Mouse (Mus musculus): ENCODE results near the gene Smad9. TPM values are rescaled to one million over a fixed set of nuclear protein-coding genes. Genes with fewer than 3 reads are reported as not detected.

Gene Smad9
- polyA plus RNA-seq, 1 experiment, result 7.6 TPM

DNA sequence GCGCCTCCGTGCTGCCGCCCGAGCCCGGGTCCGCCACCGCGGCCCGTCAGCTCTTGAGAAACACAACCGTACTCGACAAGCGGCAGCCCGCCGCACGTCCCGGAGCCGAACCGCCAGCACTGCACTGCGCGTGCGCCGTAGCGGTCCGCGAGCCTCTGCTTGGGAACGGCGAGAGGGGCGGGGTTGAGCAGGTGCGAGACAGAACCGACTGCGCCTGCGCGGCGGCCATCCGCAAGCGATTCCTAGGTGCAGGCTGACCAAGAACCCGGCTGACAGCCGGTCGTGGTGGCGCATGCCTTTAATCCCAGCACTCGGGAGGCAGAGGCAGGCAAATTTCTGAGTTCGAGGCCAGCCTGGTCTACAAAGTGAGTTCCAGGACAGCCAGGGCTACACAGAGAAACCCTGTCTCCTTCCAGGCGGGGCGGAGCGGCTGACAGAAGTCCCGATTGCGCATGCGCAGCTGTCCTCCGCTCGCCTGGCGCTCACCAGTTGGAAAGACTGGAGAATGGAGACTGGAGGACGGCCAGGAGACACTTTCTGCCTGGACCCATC is 52.4 kb downstream of the Smad9 start, which contains the start of gene Rfxap:
Gene Rfxap, minus strand, starts transcription at position 126 of the 552 bp plus-strand sequence.
- peak; percentile 92 for DNase-seq (ENCODE audit: low spot score)

DNA sequence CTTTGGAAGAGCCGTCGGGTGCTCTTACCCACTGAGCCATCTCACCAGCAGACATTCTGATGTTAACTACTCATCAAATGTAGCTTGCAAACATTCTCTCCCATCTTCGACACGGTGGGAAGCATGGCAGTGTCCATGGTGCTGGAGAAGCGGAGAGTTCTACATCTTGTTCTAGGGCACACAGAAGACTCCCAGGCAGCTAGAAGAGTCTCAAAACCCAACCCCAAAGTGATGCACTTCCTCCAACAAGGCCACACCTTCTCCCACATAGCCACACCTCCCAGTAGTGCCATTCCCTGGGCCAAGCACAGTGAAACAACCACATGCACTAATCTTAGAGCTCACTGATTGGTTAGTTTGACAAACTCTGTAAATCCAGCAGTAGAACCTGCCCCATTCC is 53.7 kb downstream of the Smad9 start:
- no peak for DNase-seq (ENCODE audit: low spot score)

DNA sequence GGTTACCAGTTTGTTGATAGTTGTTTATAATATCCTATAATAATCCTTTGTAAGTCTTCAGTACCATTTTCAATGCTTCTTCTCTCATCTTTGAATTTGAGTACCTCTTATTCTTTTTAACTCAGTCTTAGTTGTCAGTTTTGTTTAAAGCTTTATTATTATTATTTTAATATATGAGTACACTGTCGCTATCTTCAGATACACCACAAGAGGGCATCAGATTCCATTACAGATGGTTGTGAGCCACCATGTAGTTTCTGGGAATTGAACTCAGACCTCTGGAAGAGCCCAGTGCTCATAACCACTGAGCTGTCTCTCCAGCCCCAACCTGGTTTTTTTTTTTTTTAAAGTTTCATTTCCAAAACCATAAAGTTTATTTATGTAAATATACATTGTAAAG is 56.2 kb downstream of the Smad9 start:
- no peak for DNase-seq (ENCODE audit: low spot score)

DNA sequence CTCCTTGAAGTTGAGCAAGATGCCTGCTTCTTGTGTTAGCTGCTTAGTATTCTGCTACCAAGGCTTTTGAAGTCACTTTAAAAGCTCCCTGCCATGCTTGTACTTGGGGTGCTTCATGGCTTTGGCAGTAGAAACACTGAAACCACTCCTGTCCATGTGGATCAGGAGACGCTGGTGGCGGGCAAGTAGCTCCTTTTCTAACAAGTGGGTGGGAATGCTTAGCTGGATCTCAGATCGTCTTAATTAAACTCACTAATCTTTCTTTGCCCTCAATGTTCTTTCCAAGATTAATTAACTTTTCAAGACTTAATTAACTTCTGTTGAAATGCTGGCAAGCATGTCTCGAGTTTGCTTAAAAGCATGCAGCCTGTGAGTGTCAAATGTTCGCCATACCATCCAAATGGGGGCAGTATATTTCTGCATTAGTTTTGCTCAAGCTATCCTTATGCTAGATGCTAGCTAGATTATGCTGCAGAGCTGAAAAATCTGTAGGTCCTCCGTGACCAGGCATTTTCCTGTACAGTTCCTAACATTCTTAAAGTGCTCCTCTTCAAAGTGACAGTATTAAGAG is 58.1 kb downstream of the Smad9 start:
- DNase-seq (ENCODE audit: low spot score), result no peak

DNA sequence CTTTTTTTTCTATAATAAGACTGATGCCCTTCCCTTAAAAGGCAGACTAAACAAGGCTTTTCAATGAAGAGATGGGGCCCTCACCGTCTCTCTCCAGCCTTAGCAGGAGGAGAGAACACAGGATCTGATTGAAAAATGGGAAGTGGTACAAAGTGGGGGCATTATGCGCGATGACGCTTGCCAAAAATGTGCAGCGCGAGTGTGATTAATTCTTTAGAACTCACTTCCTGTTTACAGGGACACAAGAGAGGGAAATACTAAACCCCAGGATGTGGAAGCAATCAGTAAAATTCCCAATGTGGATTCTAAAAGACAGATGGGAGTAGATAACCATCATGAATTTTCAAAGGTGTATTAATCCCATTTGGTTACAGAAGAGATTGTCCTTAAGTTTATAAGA is 59.2 kb downstream of the Smad9 start:
- no peak for DNase-seq (ENCODE audit: low spot score)

DNA sequence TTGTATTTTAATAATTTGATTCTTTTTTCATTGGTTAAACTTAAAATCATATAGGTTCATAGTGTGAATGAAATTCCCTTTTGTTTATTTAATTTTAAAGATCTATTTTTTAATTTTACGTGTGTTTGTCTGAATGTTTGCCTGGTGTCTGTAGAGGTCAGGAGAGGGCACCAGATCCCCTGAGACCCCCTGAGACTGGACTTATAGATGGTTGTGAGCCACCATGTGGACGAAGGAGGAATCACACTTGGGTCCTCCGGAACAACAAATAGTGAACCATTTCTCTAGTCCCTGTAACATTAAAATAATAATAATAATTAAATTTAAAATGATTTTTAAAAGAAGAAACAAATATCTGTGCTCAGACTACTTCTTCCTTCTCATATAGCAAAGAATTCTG is 59.9 kb downstream of the Smad9 start:
- DNase-seq (ENCODE audit: low spot score), result no peak

DNA sequence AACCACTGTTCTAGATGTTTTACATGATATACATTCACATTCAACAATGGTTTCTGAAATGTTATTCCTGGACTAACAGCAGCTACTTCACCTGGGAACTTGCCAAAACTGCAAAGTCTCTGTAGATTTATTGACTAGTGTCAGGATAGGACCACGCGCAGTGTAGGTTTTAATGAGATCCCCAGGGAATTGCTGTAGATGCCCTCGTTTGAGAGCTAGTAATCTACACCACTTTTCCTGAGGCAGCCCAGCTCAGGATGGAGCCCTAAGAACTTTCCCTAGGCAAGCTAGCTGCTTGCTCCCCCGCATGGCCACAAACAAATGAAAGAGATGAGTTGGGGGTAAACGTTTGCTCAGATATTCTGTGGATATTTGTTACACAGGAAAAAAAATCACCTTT is 67.1 kb downstream of the Smad9 start:
- no peak for DNase-seq (ENCODE audit: low spot score)

DNA sequence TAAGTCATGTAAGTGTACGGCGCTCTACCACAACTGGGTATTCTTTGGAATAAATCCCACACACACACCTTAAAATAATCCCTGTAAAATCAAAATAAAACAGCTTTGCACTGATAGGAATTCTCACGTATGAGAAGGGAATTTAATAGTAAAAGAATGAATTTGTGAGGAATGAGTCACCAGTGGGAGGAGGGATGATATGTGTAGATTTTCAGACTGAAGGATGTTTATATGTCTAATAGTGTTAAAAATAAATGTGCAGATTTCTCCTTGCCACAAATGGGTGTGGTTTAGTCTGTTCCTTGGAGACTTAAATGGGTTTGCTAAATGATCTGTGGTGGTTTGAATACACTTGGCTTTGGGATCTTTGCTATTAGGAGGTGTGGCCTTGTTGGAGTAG is 77.1 kb downstream of the Smad9 start:
- DNase-seq (ENCODE audit: low spot score), result no peak

DNA sequence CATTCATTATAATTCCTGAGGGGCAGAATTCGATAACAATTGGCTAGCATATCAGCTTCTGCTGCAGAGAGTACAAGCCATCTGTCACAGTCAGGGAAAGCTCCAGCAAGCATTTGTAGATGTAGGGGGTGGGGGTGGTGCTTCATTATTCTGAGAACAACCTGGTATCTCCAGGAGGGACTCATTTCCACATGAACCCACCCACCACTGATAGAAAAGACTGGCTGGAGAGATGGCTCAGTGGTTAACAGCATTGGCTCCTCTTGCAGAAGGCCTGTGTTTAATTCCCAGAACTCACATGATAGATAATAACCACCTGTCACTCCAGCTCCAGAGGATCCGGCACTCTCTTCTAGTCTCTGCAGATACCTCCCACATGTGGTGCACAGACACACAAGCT is 80.0 kb downstream of the Smad9 start:
- no peak for DNase-seq (ENCODE audit: low spot score)

Other genes starting within 250 kb of the Smad9 start
- 66.8 and 68.4 TPM in 2 replicates for gene Supt20, start 62.8 kb upstream of the Smad9 start, polyA plus RNA-seq (2012; rRNA removed)
- gene Gm21958, start 41.2 kb upstream of the Smad9 start, polyA plus RNA-seq (2012; rRNA removed), result not detected in 2 replicates
- 33.2 and 49.7 TPM in 2 replicates for gene Exosc8, start 20.2 kb upstream of the Smad9 start, polyA plus RNA-seq (2012; rRNA removed)
- 33.8 and 41.4 TPM in 2 replicates for gene Alg5, start 20.0 kb upstream of the Smad9 start, polyA plus RNA-seq (2012; rRNA removed)
- 28.6 and 31.6 TPM in 2 replicates for gene Rfxap, start 52.2 kb downstream of the Smad9 start, polyA plus RNA-seq (2012; rRNA removed)
- not detected in 2 replicates for gene Sertm1, start 160.3 kb downstream of the Smad9 start, polyA plus RNA-seq (2012; rRNA removed)